Mouse (Mus musculus) cerebellum, postnatal 4 days (tissue): ENCODE results near the gene Epor.

Source experiments
- DNase-seq, 2 experiments: peaks; one replicate each; pipeline ENCODE4 v3.0.0; 2022; ENCODE audit warnings: low spot score in 2 of 2, mixed read lengths in 1 of 2

The Epor gene

DNA sequence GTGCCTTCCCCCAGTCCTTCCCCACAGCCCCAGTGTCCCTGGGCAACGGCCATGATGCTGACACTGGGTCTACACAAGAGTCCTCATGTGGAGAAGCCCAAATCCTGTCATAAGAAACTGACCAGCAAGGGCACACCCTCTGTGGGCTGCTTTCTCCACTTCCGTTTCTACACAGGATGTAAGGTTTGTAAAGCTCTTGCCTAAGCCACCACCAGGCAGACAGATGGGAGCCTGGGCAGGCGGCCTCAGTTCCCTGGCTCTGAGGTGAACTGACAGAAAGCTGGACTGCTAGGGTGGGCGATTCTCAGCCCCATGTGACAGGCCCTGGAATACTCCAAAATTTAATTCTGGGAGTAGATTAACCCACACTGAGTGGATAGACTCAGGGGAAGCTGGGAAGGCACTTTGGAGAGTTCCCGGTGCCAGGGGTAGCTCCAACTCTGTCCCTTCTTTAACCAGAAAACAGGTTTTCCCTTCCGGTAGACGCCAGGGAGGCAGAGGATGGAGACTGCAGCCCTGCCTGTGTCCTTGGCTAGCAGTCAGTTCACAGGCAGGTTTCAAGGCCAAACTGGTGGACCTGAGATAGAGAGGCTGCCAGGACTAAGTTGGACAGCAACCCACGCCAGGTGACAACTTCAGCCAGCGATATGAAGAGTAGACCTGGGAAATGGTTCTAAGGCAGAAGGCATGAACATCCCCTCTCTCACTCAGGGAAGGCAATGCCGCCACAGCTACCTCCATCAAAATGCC lies 53.7 kb downstream of the Epor start:
- no peak for DNase-seq
